Mouse (Mus musculus): ENCODE data around the gene Hbb-bh2. TPM values are rescaled to one million over a fixed set of nuclear protein-coding genes. Genes with fewer than 3 reads are reported as not detected.
A peak's percentile ranks its signal among the peaks of the same experiment; 100 is the strongest.
"Not testable (repeated sequence)": the region's sequence is repeated elsewhere in the genome, so short reads cannot be mapped to it uniquely, and the experiment has no call there.

Hbb-bh2 gene
- polyA plus RNA-seq, 1 experiment from 2014 or later, result not detected

DNA sequence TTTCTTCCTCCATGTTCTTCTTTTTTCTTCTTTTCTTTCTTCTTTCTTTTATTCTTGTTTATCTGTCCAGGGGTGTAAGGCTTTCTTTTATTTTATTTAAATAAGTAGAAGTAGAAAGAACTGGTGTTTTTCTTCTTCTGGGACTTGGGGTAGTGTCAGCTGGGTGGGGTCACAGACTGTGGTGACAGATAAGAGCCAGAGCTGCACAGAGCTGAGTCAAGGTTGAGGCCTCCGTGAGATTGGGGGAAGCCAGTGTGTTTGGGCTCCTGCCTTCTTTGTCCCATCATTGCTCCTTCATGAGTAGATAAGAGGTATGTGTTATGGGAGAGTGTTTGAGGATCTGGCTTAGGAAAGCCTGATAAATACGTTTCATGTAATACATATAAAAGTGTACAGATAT lies 18.8 kb upstream of the Hbb-bh2 start:
- Histone ChIP-seq H3K27me3 (ENCODE audit: control insufficient read depth, insufficient read depth, low read length) (no peaks in the 10 kb centered on the region), H3K4me1 (replicated peaks; ENCODE audit: control insufficient read depth, insufficient read depth, low read length) (no peaks in the 10 kb centered on the region), H3K36me3 (ENCODE audit: control insufficient read depth, insufficient read depth, low read length) (no peaks in the 10 kb centered on the region), H3K9me3 (ENCODE audit: control insufficient read depth, low read length) (no peaks in the 10 kb centered on the region), H3K4me2 (replicated peaks; ENCODE audit: low read depth, low read length) (no peak overlapping the region), H3K27ac (ENCODE audit: low read depth, low read length) (no peak overlapping the region), H3K9ac (ENCODE audit: low read depth, low read length) (no peak overlapping the region), H3K4me3 (ENCODE audit: low read depth, low read length) (no peak overlapping the region)
- peak; percentile 45; the same call in 1 of the 2 replicates for ATAC-seq (ENCODE audit: low FRiP score)
- 67% methylated on average over 2 of the region's 2 CpGs for WGBS
- DNase-seq (ENCODE audit: low spot score), result no peak

DNA sequence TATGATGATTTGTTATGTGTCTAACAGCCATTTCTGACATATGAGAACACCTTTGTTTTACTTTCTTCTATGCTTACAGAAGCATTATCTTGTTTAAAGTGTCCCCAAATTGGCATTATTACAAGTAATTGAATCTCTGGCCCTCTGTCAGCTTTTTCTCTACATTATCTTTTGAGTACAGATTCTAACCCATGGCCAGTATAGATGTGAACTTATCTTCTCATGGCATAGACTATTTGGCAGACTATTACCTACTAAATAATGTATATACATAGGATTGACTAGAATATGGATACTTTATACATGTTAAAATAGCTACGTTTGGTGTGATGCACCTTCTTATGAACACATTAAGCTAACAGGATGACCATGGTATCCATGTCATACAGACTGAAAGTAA lies 14.3 kb upstream of the Hbb-bh2 start:
- Histone ChIP-seq H3K27me3 (ENCODE audit: control insufficient read depth, insufficient read depth, low read length) (no peaks in the 10 kb centered on the region), H3K36me3 (ENCODE audit: control insufficient read depth, insufficient read depth, low read length) (no peaks in the 10 kb centered on the region), H3K27ac (ENCODE audit: low read depth, low read length) (no peak overlapping the region), H3K4me3 (ENCODE audit: low read depth, low read length) (no peak overlapping the region), H3K9me3 (ENCODE audit: control insufficient read depth, low read length) (no peaks in the 10 kb centered on the region), H3K4me2 (replicated peaks; ENCODE audit: low read depth, low read length) (no peak overlapping the region), H3K4me1 (replicated peaks; ENCODE audit: control insufficient read depth, insufficient read depth, low read length) (no peaks in the 10 kb centered on the region), H3K9ac (ENCODE audit: low read depth, low read length) (no peak overlapping the region)
- ATAC-seq (ENCODE audit: low FRiP score), result no peak
- DNase-seq (ENCODE audit: low spot score), result no peak
- 75% methylated on average over 1 of the region's 1 CpGs for WGBS

DNA sequence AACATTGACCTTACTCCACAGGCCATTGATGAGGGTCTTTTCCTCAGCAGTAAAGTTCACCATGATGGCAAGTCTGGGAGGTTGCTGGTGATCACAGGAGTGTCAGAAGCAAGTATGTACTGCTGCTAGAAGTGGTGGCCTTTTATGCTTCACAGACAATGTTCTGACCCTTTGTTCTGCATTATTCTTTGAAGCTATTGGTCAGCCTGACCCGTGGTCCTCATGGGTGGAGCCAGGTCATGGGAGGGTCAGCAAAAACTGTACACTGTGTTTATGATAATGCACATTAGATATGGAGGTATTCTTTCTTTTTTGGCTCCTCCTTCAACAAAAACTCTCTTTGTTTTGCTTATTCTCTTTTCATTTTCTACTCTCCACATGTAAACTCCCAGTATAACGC lies 12.8 kb upstream of the Hbb-bh2 start, which contains the start of gene Hbb-y:
TSS of gene Hbb-y (minus strand) at position 127 of the 400 bp plus-strand sequence.
- DNase-seq (ENCODE audit: low spot score), result no peak
- no peaks in the 10 kb centered on the region for H3K36me3 ChIP-seq (ENCODE audit: control insufficient read depth, insufficient read depth, low read length)
- H3K4me2 ChIP-seq (replicated peaks; ENCODE audit: low read depth, low read length), result no peak within 1 kb of the TSS
- no peak within 1 kb of the TSS for H3K27ac ChIP-seq (ENCODE audit: low read depth, low read length)
- H3K9me3 ChIP-seq (ENCODE audit: control insufficient read depth, low read length), result no peaks in the 10 kb centered on the region
- 75% methylated on average over 2 of the region's 2 CpGs for WGBS
- H3K4me3 ChIP-seq (ENCODE audit: low read depth, low read length), result no peak within 1 kb of the TSS
- no peak for ATAC-seq (ENCODE audit: low FRiP score)
- no peak within 1 kb of the TSS for H3K9ac ChIP-seq (ENCODE audit: low read depth, low read length)
- H3K4me1 ChIP-seq (replicated peaks; ENCODE audit: control insufficient read depth, insufficient read depth, low read length), result no peaks in the 10 kb centered on the region
- no peaks in the 10 kb centered on the region for H3K27me3 ChIP-seq (ENCODE audit: control insufficient read depth, insufficient read depth, low read length)

DNA sequence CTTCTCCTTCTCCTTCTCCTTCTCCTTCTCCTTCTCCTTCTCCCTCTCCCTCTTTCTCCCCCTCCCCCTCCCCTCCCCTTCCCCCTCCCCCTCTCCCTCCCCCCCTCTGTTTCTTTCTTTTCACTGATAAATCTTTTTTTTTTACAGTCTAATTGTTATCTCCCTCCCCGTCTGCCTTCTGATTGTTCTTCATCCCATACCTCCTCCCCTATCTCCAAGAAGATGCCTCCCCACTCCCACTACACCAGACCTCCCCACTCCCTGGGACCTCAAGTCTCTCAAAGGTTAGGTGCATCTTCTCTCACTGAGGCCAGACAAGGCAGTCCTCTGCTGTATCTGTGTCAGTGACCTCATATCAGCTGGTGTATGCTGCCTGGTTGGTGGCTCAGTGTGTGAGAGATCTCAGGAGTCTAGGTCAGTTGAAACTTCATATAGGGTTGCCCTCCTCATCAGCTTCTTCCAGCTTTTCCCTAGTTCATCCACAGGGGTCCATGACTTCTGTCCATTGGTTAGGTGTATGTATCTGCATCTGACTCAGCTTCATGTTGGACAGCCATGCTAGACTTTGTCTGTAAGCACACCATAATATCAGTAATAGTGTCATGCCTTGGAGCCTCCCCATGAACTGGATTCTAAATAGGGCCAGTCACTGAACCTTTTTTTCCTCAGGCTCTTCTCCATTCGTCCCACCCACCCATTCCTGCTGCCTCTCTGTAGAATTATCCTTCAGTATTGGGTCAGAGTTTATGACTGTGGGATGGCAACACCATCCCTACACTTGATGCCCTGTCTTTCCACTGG lies 4.4 kb upstream of the Hbb-bh2 start:
- WGBS, result 73% methylated on average over 2 of the region's 2 CpGs
- DNase-seq (ENCODE audit: low spot score), result no peak
- Histone ChIP-seq H3K9me3 (ENCODE audit: control insufficient read depth, low read length) (no peaks in the 10 kb centered on the region), H3K27ac (ENCODE audit: low read depth, low read length) (no peak overlapping the region), H3K4me1 (replicated peaks; ENCODE audit: control insufficient read depth, insufficient read depth, low read length) (no peaks in the 10 kb centered on the region), H3K4me2 (replicated peaks; ENCODE audit: low read depth, low read length) (no peak overlapping the region), H3K4me3 (ENCODE audit: low read depth, low read length) (no peak overlapping the region), H3K9ac (ENCODE audit: low read depth, low read length) (no peak overlapping the region), H3K36me3 (ENCODE audit: control insufficient read depth, insufficient read depth, low read length) (no peaks in the 10 kb centered on the region), H3K27me3 (ENCODE audit: control insufficient read depth, insufficient read depth, low read length) (no peaks in the 10 kb centered on the region)
- no peak for ATAC-seq (ENCODE audit: low FRiP score)

DNA sequence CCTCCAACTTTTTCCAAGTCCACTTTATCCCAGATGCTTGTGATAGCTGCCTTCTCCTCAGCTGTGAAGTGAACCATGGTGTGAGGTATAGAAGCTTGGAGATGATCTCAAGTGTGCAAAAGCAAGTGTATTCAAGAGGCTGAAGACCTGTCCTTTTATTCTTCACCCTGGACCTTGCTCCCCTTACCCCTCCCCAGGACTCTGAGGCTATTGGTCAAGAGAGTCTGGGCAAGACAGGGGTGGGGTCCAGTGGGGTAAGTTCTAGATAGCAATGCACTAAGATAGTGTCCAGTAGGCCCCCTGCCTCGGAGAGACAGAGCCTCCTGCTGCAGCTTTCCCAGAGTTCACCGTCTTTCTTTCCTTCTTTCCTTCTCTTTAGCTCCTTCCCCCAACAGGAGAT lies 2.7 kb upstream of the Hbb-bh2 start, which contains the start of gene Hbb-bh1:
TSS of gene Hbb-bh1 (minus strand) at position 131 of the 400 bp plus-strand sequence.
- Histone ChIP-seq H3K4me2 (replicated peaks; ENCODE audit: low read depth, low read length) (no peak within 1 kb of the TSS), H3K27ac (ENCODE audit: low read depth, low read length) (no peak within 1 kb of the TSS), H3K9me3 (ENCODE audit: control insufficient read depth, low read length) (no peaks in the 10 kb centered on the region), H3K4me3 (ENCODE audit: low read depth, low read length) (no peak within 1 kb of the TSS), H3K4me1 (replicated peaks; ENCODE audit: control insufficient read depth, insufficient read depth, low read length) (no peaks in the 10 kb centered on the region), H3K9ac (ENCODE audit: low read depth, low read length) (no peak within 1 kb of the TSS), H3K36me3 (ENCODE audit: control insufficient read depth, insufficient read depth, low read length) (no peaks in the 10 kb centered on the region), H3K27me3 (ENCODE audit: control insufficient read depth, insufficient read depth, low read length) (no peaks in the 10 kb centered on the region)
- 92% methylated on average over 2 of the region's 2 CpGs for WGBS
- DNase-seq (ENCODE audit: low spot score), result no peak
- ATAC-seq (ENCODE audit: low FRiP score), result no peak

DNA sequence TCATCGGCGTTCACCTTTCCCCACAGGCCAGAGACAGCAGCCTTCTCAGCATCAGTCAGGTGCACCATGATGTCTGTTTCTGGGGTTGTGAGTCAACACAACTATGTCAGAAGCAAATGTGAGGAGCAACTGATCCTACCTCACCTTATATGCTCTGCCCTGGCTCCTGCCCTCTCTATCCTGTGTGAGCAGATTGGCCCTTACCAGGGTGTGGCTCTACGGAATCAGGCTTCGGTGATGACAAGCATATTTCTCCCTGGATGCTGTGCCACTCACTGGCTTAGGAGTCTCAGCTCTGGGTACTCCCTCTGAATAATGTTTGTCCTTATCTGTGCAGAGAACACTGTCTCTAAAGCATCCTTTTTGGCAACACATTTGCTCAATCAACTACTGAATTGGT lies 12.5 kb downstream of the Hbb-bh2 start, which contains the start of gene Hbb-bs:
TSS of gene Hbb-bs (minus strand) at position 289 of the 400 bp plus-strand sequence.
- Histone ChIP-seq H3K27ac (ENCODE audit: low read depth, low read length) (no peak within 1 kb of the TSS), H3K4me1 (replicated peaks; ENCODE audit: control insufficient read depth, insufficient read depth, low read length) (no peaks in the 10 kb centered on the region), H3K4me3 (ENCODE audit: low read depth, low read length) (no peak within 1 kb of the TSS), H3K9ac (ENCODE audit: low read depth, low read length) (no peak within 1 kb of the TSS), H3K9me3 (ENCODE audit: control insufficient read depth, low read length) (no peaks in the 10 kb centered on the region), H3K4me2 (replicated peaks; ENCODE audit: low read depth, low read length) (no peak within 1 kb of the TSS), H3K27me3 (ENCODE audit: control insufficient read depth, insufficient read depth, low read length) (no peaks in the 10 kb centered on the region), H3K36me3 (ENCODE audit: control insufficient read depth, insufficient read depth, low read length) (no peaks in the 10 kb centered on the region)
- no peak for ATAC-seq (ENCODE audit: low FRiP score)
- WGBS, result 98% methylated on average over 4 of the region's 4 CpGs
- DNase-seq (ENCODE audit: low spot score), result no peak

DNA sequence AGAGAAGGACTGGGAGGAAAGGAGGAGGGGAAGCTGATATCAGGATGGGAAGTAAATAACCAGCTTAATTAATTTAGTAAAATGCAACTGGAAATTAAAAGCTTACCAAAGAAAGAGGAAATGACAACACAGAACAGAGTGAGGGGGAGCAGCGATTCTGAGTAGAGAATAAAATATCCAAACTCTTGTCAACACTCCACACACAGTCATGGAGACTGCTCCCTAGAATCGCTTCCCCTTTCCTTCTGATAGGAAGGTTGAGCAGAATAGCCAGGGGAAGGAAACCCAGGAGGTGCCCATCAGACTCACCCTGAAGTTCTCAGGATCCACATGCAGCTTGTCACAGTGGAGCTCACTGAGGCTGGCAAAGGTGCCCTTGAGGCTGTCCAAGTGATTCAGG lies 13.2 kb downstream of the Hbb-bh2 start:
- not testable (repeated sequence) for ATAC-seq (ENCODE audit: low FRiP score); DNase-seq (ENCODE audit: low spot score); H3K36me3 ChIP-seq (ENCODE audit: control insufficient read depth, insufficient read depth, low read length); H3K27me3 ChIP-seq (ENCODE audit: control insufficient read depth, insufficient read depth, low read length); H3K4me2 ChIP-seq (replicated peaks; ENCODE audit: low read depth, low read length); H3K4me1 ChIP-seq (replicated peaks; ENCODE audit: control insufficient read depth, insufficient read depth, low read length); H3K4me3 ChIP-seq (ENCODE audit: low read depth, low read length); H3K9ac ChIP-seq (ENCODE audit: low read depth, low read length); H3K27ac ChIP-seq (ENCODE audit: low read depth, low read length); H3K9me3 ChIP-seq (ENCODE audit: control insufficient read depth, low read length)
- WGBS, result no CpG with 5 or more reads among the region's 2 CpGs

DNA sequence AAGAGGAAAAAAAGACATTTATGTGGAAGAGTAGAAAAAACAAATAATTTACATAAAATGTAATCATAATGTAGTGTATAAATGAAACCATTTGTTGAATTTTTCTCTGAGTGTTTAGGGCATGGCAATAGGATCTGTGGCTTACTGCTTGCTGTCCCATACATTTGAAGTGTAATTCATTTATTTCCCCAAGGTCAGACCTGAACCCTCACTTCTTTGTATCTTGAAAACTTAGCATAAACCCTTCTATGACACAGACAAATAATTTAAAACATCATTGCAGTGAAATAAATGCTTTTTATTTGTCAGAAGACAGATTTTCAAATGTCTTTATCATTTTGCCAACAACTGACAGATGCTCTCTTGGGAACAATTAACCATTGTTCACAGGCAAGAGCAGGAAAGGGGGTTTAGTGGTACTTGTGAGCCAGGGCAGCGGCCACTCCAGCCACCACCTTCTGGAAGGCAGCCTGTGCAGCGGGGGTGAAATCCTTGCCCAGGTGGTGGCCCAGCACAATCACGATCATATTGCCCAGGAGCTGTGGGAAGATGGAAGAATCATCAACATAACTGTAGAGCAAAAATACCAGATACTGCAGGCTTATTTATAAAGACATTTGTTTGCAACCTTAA lies 13.9 kb downstream of the Hbb-bh2 start:
- H3K9me3 ChIP-seq (ENCODE audit: control insufficient read depth, low read length), result no peaks in the 10 kb centered on the region
- H3K36me3 ChIP-seq (ENCODE audit: control insufficient read depth, insufficient read depth, low read length), result no peaks in the 10 kb centered on the region
- WGBS, result 68% methylated on average over 3 of the region's 3 CpGs
- H3K27ac ChIP-seq (ENCODE audit: low read depth, low read length), result no peak overlapping the region
- no peak overlapping the region for H3K4me3 ChIP-seq (ENCODE audit: low read depth, low read length)
- no peaks in the 10 kb centered on the region for H3K27me3 ChIP-seq (ENCODE audit: control insufficient read depth, insufficient read depth, low read length)
- ATAC-seq (ENCODE audit: low FRiP score), result no peak
- H3K4me2 ChIP-seq (replicated peaks; ENCODE audit: low read depth, low read length), result no peak overlapping the region
- no peak overlapping the region for H3K9ac ChIP-seq (ENCODE audit: low read depth, low read length)
- DNase-seq (ENCODE audit: low spot score), result no peak
- no peaks in the 10 kb centered on the region for H3K4me1 ChIP-seq (replicated peaks; ENCODE audit: control insufficient read depth, insufficient read depth, low read length)
